Mouse (Mus musculus) lung, postnatal 0 days (tissue): Measurements from ENCODE around the gene Apc2.

Experiments used
- CTCF ChIP-seq: IDR thresholded peaks from 2 replicates; pipeline ENCODE4 v1.5.1; 2016; ENCODE audit warnings: antibody characterized with exemption, mild to moderate bottlenecking
- EP300 ChIP-seq: IDR thresholded peaks from 2 replicates; pipeline ENCODE4 v1.6.1; 2016; ENCODE audit warnings: antibody characterized with exemption, mild to moderate bottlenecking, control low read depth

DNA sequence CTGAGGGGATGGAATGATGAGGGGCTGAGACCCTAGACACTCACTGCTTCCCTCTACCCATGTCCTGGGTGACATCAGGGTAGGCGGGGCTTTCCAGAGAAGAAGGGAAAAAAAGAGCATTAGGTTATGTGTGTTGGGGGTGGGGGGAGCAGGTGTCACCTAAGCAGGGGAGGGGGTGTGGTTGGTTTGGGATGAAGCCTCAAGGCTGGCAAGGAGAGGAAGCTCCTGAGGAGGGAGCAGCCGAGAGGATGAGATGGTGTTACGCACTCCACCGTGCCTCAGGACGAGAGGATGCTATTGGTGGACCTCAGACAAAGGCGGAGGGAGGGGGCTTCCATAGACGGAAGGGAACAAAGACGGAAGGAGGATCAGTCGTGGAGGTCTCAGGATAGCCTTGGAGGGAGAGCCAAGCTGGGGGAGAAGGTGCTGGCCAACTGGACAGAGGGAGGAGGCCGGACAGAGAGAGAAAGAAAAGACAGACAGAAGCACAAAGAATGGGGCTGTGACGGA, 5.0 kb downstream of the Apc2 start:
- no peak for TF ChIP-seq CTCF
- TF ChIP-seq EP300 = no peak
